Mouse (Mus musculus): ENCODE measurements around the gene Vps18. TPM values are rescaled to one million over a fixed set of nuclear protein-coding genes. Genes with fewer than 3 reads are reported as not detected.

The Vps18 gene
- polyA plus RNA-seq, 1 experiment from 2014 or later, result 6.6 TPM

DNA sequence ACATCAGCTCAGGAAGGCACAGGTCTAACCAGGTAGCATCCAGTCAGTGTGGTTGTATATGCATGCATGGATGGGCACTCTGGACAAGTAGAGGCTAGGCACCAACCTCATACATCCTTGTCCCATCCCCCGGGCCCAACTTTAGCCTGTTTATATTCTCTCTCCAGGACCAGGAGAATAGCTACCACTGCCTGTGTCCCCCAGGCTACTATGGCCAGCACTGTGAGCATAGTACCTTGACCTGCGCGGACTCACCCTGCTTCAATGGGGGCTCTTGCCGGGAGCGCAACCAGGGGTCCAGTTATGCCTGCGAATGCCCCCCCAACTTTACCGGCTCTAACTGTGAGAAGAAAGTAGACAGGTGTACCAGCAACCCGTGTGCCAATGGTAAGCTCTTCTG lies 42.3 kb downstream of the Vps18 start:
- Histone ChIP-seq H3K4me3 (replicated peaks) (no peak overlapping the region), H3K9me3 (replicated peaks) (no peaks in the 10 kb centered on the region), H3K36me3 (no peaks in the 10 kb centered on the region), H3K9ac (no peak overlapping the region), H3K27ac (no peak overlapping the region), H3K4me2 (0 out of 2 replicates have a peak overlapping the region, but pooled peaks have one; percentile 4), H3K27me3 (peaks cover 88% of the 10 kb centered on the region), H3K4me1 (replicated peaks) (peaks cover 23% of the 10 kb centered on the region)
- 83% methylated on average over 8 of the region's 8 CpGs for WGBS (ENCODE audit: insufficient replicate concordance)
- DNase-seq (no peak), ATAC-seq (ENCODE audit: low read depth) (no peak)

DNA sequence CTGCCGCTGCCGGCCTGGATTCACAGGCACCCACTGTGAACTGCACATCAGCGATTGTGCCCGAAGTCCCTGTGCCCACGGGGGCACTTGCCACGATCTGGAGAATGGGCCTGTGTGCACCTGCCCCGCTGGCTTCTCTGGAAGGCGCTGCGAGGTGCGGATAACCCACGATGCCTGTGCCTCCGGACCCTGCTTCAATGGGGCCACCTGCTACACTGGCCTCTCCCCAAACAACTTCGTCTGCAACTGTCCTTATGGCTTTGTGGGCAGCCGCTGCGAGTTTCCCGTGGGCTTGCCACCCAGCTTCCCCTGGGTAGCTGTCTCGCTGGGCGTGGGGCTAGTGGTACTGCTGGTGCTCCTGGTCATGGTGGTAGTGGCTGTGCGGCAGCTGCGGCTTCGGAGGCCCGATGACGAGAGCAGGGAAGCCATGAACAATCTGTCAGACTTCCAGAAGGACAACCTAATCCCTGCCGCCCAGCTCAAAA lies 43.7 kb downstream of the Vps18 start:
- no peak for ATAC-seq (ENCODE audit: low read depth)
- H3K9me3 ChIP-seq (replicated peaks), result no peaks in the 10 kb centered on the region
- H3K9ac ChIP-seq, result no peak overlapping the region
- peaks cover 87% of the 10 kb centered on the region for H3K27me3 ChIP-seq
- no peak overlapping the region for H3K27ac ChIP-seq
- no peaks in the 10 kb centered on the region for H3K36me3 ChIP-seq
- peaks cover 17% of the 10 kb centered on the region for H3K4me1 ChIP-seq (replicated peaks)
- WGBS (ENCODE audit: insufficient replicate concordance), result 71% methylated on average over 24 of the region's 24 CpGs
- H3K4me3 ChIP-seq (replicated peaks), result no peak overlapping the region
- no peak for DNase-seq
- no peak overlapping the region for H3K4me2 ChIP-seq

DNA sequence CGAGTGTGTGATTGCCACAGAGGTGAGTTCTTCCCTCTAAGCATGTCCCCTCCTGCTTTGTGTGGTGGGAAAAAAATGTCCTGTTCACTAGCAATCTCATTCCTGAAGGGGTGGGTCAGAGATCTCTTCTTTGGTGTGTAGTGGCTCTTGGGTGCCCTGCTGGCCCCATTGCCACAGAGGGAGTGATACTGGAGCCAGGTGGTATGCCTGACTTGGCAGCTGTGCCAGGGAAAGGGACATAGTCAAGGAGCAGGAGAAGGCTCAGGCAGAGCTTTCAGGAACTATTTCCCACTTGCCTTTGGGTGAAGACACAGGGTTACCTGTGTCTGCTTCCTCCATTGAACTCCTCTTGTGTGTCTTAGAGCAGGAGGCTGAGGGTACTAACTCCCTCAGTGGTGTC lies 45.6 kb downstream of the Vps18 start:
- Histone ChIP-seq H3K4me2 (no peak overlapping the region), H3K27me3 (peaks cover 73% of the 10 kb centered on the region)
- WGBS (ENCODE audit: insufficient replicate concordance), result 61% methylated on average over 1 of the region's 1 CpGs

DNA sequence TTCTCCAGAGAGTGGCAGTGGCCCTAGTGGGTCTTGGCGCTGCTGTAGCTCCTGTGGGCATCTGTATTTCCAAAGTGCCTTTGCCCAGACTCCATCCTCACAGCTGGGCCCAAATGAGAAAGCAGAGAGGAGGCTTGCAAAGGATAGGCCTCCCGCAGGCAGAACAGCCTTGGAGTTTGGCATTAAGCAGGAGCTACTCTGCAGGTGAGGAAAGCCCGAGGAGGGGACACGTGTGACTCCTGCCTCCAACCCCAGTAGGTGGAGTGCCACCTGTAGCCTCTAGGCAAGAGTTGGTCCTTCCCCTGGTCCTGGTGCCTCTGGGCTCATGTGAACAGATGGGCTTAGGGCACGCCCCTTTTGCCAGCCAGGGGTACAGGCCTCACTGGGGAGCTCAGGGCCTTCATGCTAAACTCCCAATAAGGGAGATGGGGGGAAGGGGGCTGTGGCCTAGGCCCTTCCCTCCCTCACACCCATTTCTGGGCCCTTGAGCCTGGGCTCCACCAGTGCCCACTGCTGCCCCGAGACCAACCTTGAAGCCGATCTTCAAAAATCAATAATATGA lies 46.5 kb downstream of the Vps18 start:
- Histone ChIP-seq H3K4me1 (replicated peaks) (peaks cover 23% of the 10 kb centered on the region), H3K4me2 (no peak overlapping the region), H3K9ac (no peak overlapping the region), H3K27ac (no peak overlapping the region), H3K9me3 (replicated peaks) (no peaks in the 10 kb centered on the region), H3K36me3 (no peaks in the 10 kb centered on the region), H3K4me3 (replicated peaks) (no peak overlapping the region), H3K27me3 (peaks cover 64% of the 10 kb centered on the region)
- DNase-seq (no peak), ATAC-seq (ENCODE audit: low read depth) (no peak)
- WGBS (ENCODE audit: insufficient replicate concordance), result 72% methylated on average over 7 of the region's 7 CpGs

More for the DNA sequence above, 45.6 kb downstream of the Vps18 start:
- Histone ChIP-seq H3K9ac (no peak overlapping the region), H3K9me3 (replicated peaks) (no peaks in the 10 kb centered on the region), H3K4me1 (replicated peaks) (peaks cover 23% of the 10 kb centered on the region), H3K36me3 (no peaks in the 10 kb centered on the region), H3K27ac (no peak overlapping the region), H3K4me3 (replicated peaks) (no peak overlapping the region)
- no peak for DNase-seq
- no peak for ATAC-seq (ENCODE audit: low read depth)

DNA sequence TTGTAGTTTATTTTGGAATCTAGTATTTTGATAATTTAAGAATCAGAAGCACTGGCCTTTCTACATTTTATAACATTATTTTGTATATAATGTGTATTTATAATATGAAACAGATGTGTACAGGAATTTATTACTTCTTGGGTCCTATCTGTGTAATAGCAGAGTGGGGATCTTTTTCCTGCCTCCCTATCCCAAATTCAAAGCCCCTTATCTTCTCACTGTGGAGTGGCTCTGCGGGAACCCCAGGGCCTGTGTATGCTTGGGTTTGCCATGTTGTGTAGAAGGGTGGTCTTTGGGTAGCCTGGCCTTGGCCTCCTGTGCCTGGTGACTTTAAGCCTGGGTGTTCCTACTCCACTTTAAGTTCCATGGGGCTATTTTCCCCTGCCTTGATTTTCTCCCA lies 47.0 kb downstream of the Vps18 start:
- no peak overlapping the region for H3K4me3 ChIP-seq (replicated peaks)
- H3K9ac ChIP-seq, result no peak overlapping the region
- DNase-seq (no peak), ATAC-seq (ENCODE audit: low read depth) (no peak)
- H3K4me1 ChIP-seq (replicated peaks), result peaks cover 19% of the 10 kb centered on the region
- H3K9me3 ChIP-seq (replicated peaks), result no peaks in the 10 kb centered on the region
- peaks cover 59% of the 10 kb centered on the region for H3K27me3 ChIP-seq
- 70% methylated on average over 1 of the region's 1 CpGs for WGBS (ENCODE audit: insufficient replicate concordance)
- no peak overlapping the region for H3K27ac ChIP-seq
- H3K36me3 ChIP-seq, result no peaks in the 10 kb centered on the region
- no peak overlapping the region for H3K4me2 ChIP-seq

DNA sequence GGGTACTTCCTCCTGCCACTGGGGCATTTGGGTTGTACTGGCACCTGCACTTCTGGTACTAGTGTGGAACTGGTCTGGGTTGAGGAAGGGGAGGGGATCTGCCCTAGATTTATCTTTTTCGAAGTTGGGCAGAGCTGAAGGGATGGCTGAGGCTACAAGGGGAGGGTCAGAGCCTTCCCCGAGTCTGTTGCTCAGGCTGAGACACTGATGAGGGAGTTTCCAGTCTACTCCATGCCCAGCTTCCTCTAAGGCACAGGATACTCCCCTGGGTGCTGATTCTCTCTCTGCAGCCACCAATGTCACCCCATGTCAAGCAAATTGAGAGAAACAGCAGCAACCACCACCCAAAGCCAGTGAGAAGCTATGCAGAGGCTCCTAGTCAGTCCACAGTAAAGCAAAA lies 47.5 kb downstream of the Vps18 start:
- Histone ChIP-seq H3K4me1 (replicated peaks) (peaks cover 19% of the 10 kb centered on the region), H3K4me2 (no peak overlapping the region), H3K4me3 (replicated peaks) (no peak overlapping the region), H3K36me3 (no peaks in the 10 kb centered on the region), H3K27ac (no peak overlapping the region), H3K9me3 (replicated peaks) (no peaks in the 10 kb centered on the region), H3K27me3 (peaks cover 54% of the 10 kb centered on the region), H3K9ac (no peak overlapping the region)
- DNase-seq (no peak), ATAC-seq (ENCODE audit: low read depth) (no peak)
- 23% methylated on average over 2 of the region's 2 CpGs for WGBS (ENCODE audit: insufficient replicate concordance)

DNA sequence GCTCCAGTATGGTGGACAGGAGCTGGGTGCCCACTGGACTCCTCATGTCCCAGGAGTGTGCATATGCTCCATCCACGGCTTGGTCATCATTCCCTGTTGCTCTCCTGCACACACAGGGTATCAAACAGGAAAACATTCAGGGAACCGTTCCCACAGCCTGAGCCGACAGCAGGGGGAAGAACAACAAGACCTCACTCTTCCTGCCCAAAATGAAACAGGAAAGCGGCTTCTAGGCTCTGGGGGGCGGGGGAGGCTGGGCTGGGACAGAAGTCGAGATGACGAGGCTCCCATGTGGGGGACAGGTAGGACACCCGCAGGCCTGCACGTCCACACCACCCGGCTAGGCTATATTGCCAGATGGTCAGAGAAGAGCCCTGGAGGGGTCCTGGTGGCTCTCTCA lies 47.9 kb downstream of the Vps18 start:
- Histone ChIP-seq H3K36me3 (no peaks in the 10 kb centered on the region), H3K4me2 (no peak overlapping the region), H3K9me3 (replicated peaks) (no peaks in the 10 kb centered on the region), H3K4me1 (replicated peaks) (peaks cover 19% of the 10 kb centered on the region), H3K27me3 (peaks cover 50% of the 10 kb centered on the region), H3K27ac (no peak overlapping the region; the same call in 1 of the 2 replicates), H3K9ac (no peak overlapping the region), H3K4me3 (replicated peaks) (no peak overlapping the region)
- ATAC-seq (ENCODE audit: low read depth) (no peak), DNase-seq (no peak)
- 38% methylated on average over 10 of the region's 10 CpGs for WGBS (ENCODE audit: insufficient replicate concordance)

DNA sequence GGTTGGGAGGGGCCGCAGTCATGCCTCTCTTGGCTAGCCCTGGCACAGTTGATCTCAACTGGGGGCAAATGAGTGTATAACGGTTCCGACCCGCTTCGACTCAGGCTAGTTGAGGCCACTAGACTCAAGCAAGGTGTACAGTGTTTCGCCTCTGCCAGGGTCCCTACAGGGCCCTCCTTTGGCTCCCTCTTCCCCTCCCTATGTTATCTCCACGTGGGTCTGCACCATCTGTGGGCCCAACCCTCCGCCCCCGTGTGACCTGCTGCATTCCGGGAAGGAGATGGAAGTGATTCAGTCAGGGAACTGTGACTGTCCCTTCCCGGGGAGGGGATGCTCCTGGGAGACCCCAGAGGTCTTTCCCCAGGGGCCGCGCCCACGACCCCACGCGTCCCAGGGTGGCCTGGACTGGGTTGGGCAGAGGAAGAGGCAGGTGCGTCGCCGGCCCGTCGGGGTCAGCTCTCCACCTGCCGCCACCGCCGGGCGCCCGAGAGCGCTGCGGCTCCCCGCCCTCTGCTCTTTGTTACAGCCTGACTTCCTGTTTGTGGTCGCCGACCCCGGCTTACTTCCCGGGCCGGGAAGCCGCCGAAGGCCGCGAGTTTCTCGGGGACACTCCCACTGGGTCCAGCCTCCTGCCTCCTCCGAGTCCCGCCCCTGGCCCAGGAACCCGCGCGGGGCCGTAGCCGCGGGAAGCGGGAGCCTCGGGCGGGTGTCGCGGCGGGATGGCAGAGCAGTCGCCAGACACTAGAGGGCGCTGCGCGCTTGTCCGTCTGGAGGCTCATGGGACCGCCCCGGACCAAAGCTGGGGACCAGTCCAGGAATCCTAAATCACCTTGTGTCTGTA lies 49.1 kb downstream of the Vps18 start:
- WGBS (ENCODE audit: insufficient replicate concordance), result 6% methylated on average over 60 of the region's 60 CpGs
- peak; percentile 81 for ATAC-seq (ENCODE audit: low read depth)
- no peaks in the 10 kb centered on the region for H3K9me3 ChIP-seq (replicated peaks)
- peak overlapping the region; percentile 23; the same call in 1 of the 2 replicates for H3K27ac ChIP-seq
- no peaks in the 10 kb centered on the region for H3K36me3 ChIP-seq
- peak overlapping the region; percentile 82 for H3K4me2 ChIP-seq
- peak; percentile 69 for DNase-seq
- H3K27me3 ChIP-seq, result peaks cover 38% of the 10 kb centered on the region
- H3K9ac ChIP-seq, result peak overlapping the region; percentile 72
- H3K4me1 ChIP-seq (replicated peaks), result peaks cover 19% of the 10 kb centered on the region
- H3K4me3 ChIP-seq (replicated peaks), result peak overlapping the region; percentile 64

DNA sequence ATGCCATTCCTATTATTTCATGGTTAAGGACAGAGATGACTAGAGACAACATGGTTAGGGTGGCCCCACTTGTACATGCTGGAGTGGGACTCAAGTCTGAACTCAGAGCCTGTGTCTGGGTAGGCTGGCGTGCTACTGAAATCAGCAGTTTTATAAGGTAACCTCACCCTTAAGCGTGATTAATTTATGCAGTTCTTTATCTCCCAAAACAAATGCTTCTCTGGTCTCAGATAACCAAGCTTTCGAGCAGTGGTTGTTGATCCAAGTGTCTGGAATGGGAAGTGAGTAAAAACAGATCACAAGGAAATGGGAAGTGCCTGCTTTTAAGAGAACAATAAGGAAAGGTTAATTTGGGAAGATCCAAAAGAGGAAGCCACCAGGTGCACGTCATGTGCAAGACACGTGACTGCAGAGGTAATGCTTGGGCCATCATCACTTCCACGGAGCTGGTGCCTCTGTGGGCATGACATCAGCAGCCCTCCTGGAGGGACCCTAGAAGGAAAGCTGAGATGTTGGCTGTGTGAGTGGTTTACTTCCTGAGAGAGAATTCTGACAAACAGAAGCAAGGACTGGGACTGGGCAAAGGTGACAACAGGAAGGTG lies 56.1 kb downstream of the Vps18 start:
- Histone ChIP-seq H3K9me3 (replicated peaks) (no peaks in the 10 kb centered on the region), H3K4me2 (no peak overlapping the region), H3K4me1 (replicated peaks) (peaks cover 5% of the 10 kb centered on the region), H3K27ac (no peak overlapping the region), H3K9ac (no peak overlapping the region), H3K36me3 (no peaks in the 10 kb centered on the region), H3K27me3 (peaks cover 16% of the 10 kb centered on the region), H3K4me3 (replicated peaks) (no peak overlapping the region)
- DNase-seq (no peak), ATAC-seq (ENCODE audit: low read depth) (no peak)
- 15% methylated on average over 6 of the region's 6 CpGs for WGBS (ENCODE audit: insufficient replicate concordance)
